Mouse (Mus musculus) mesoderm, embryonic 11.5 days (tissue): ENCODE data around the gene Col5a1.

Source experiments
- DNase-seq: peaks from one replicate; pipeline ENCODE4 v3.0.0-alpha.2; 2012; ENCODE audit warnings: low read depth, low spot score

Col5a1 gene

DNA sequence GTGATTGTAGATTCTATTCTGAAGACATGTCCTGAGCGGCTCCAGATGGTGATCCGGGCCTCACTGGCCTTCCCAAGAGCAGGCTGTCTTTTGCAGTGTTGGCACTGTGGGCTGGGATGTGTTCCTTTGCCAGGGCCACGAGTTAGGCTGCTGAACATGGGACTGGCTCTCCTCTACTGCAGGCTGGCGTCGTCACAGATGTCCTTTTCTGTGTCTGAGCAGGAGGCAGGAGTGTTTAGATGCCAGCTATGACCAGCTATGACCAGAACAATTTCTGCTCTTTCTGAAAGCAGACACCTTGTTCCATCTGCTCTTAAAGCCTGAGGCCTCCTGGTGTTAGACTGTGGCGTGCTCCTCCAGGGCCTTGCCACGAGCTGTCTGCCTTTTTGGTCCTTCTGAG is 31.9 kb downstream of the Col5a1 start:
- DNase-seq, result no peak

DNA sequence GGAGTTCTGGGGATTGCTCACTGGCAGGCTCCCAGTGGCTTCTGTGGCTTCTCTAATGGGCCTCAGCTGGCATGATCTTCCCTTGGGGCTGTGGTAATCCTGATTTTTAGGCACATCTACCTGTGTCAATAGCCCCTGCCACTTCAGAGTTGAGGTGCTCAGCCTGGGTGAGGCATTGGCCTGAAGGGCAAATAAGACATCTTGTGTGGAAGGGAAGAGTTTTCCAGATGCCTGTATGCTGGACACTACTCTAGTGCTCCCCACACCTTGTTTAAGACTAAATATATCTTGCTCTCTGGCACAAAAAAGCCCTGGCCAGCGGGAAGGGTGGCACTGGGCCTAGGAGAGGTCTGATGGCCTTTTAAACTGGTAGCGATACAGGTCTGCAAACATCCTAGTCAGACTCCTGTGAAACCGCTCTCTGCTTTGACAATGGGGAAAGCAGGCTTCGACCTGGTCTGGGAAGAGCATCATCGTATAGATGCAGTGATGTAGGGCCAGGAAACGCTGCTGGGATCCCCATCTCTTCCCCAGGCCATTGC is 33.2 kb downstream of the Col5a1 start:
- no peak for DNase-seq

GRCm38 (mm10) chr2:27922053-27922452 is 35.8 kb downstream of the Col5a1 start:
- DNase-seq, result no peak

- DNase-seq, result no peak
Measured at GRCm38 (mm10) chr2:27923718-27924117, 37.5 kb downstream of the Col5a1 start.

DNA sequence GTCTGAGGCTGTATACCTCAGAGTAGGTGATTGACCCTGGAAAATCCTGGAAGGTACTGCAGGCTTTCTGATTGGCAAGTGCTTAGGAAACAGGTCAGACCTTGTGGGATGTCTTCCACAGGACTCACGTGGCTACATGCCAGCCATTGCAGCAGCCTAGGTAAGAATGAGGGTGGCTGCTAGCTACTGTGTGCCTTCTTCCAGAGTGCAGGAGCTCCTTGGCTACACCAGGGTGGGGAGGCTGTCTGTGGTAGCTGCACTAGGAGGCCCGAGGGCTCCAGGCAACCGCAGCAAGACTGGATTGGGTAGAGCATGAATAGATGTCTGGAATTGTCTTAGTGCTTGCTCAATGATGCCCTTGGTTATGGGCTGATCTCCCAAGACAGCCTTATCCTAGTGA is 38.2 kb downstream of the Col5a1 start:
- no peak for DNase-seq

- DNase-seq, result peak; percentile 61
Measured at GRCm38 (mm10) chr2:27926478-27927165, 40.4 kb downstream of the Col5a1 start.

DNA sequence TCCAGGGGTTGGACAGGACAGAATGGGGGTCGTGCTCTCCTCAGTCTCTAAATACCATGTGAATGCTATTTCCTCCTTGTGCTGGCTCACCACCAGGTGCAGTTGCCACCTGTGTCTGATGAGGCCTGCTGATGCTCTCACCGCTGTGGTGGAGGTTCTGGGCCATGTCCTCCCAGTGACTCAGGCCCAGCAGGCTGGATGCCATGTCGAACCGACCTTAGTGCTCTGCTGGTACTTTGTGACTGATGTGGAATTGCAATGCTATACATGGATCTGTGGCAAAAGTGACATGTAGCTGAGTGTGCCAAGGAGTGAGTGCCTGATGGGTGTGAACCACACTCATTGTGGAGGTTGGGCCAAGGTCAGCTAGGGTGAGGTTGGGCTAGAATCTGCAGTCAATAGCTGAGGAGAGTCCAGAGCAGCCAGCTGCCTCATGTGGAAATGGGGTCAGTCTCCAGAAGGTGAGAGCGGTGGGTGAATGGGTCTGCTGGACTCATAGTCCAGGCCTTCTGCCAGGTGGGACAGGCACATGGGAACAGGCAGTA is 44.3 kb downstream of the Col5a1 start:
- DNase-seq, result no peak

DNA sequence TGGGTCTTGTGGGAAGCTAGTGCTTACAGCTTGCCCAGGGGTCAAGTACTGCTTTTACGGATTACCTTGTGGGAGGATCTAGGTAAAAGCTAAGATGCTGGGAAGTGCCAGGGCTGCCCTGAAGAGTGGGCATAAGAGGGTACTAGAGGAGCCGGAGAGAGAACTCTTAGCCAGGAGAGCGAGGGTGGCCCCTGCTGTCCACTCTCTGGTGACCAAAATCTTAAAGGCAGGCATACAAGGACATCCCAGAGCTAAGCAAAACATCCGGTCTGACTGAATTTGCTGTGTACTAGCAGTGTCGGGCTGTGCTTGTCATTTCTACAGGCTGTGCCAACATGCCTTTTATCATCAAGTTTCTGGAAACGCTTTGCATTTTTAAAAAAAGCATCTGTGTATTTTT is 44.9 kb downstream of the Col5a1 start:
- no peak for DNase-seq

DNA sequence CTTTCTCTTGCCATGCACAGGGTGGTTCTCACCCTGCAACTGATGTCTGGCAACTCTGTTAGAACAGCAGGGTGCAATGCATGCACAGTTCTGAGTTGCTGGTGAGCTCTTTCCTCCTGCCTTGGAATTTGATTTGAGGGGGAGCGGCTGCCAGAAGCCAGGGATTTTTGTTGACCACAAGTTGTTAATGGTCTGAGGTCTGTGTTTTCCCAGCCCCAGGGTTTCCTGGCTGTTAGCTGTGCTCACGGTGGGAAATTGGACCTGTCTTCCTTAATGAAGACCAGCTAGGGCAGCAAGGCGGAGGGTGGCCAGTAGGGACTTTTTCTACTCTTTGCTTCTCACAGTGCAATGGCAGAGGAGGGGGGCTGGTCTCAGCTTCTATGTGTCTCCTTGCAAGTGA is 45.7 kb downstream of the Col5a1 start:
- peak; percentile 35 for DNase-seq

DNA sequence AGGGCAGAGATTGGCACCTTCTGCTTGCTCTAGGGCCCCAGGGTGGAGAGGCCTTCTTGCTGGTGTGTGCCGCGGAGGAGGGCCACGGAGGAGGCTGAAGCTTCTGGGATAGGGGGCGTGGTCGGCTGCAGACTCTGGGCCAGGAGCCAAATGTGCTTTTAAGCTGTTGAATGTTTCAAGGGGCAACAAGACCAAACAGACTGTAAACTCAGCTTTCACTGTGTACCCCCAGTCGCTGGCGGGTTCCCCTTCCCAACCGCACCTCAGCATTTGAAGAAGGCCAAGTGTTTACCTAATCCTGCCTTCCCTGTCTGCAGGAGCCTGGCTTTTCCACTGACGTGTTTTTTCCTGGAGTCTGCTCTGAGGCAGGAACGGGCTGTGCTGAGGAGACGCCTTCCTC is 48.0 kb downstream of the Col5a1 start:
- no peak for DNase-seq

GRCm38 (mm10) chr2:27934831-27935230 is 48.6 kb downstream of the Col5a1 start:
- no peak for DNase-seq

- DNase-seq, result no peak
Measured at GRCm38 (mm10) chr2:27935441-27935840, 49.2 kb downstream of the Col5a1 start.

DNA sequence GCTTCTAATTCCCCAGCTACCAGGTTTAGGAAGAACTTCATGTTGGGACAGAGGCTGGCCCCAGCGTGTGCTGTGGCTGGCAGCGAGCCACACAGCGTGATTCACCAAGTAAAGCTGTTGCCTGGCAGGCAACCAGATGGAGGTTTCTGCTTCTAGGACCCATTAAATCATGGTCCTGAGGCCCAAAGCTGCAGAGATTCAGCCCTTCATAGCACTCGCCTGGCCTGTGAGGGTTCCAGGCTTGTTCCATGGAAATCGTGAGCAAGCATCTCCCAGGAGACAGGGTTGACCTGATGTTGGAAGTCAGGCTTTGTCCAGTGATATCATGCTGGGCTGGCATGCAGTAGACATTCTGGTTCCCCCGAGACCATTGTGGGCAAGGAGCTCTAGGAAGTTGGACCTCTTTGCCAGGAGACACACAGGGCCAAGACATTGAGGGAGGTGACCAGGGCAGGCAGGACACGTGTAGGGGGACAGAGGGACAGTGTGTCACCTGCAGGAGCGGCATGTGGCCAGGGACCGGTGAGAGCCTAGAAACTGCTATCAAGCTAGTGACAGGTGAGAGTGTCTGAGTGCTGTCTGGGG is 50.5 kb downstream of the Col5a1 start:
- DNase-seq, result no peak

- DNase-seq, result no peak
Measured at GRCm38 (mm10) chr2:27939433-27939832, 53.2 kb downstream of the Col5a1 start.

GRCm38 (mm10) chr2:27940144-27940543 is 53.9 kb downstream of the Col5a1 start:
- DNase-seq, result no peak

DNA sequence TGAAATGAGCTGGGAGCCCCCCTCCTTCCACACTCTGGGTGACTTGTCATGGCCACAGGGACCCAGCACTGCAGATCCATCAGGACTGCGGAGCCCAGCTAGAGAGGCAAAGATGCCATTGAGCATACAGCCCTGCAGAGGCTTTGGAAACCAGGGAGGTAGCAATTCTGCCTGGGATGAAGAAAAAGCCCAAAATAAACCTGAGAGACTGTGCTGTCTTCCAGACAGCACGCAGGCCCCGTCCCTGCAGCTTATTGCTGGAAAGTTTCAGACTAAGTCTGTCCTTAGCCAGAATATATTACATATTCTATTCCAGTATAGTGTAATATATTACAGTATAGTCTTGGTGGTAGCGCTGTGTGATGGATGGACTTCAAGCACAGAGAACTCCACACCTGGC is 61.0 kb downstream of the Col5a1 start:
- no peak for DNase-seq

DNA sequence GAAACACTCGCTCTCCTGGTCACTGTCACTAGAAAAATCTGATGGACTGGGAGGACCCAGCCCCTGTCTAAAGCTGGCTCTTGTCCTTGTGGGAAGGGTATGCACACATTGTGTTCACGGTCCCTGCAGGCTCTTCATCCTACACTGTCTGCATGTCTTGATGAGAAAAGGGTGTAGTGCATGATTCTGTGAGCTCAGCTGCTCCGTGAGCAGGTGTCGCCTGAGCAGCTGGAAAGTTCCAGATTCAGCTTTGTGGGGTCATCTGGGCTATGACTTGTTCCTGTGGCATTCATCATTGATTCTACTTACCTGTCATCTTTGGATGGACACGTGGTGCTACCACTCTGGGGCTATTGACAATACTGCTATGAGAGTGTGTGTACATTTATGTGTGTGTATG is 61.7 kb downstream of the Col5a1 start:
- no peak for DNase-seq

GRCm38 (mm10) chr2:27953866-27954265 is 67.6 kb downstream of the Col5a1 start:
- DNase-seq, result no peak

- peak; percentile 31 for DNase-seq
Measured at GRCm38 (mm10) chr2:27954924-27955323, 68.7 kb downstream of the Col5a1 start.

DNA sequence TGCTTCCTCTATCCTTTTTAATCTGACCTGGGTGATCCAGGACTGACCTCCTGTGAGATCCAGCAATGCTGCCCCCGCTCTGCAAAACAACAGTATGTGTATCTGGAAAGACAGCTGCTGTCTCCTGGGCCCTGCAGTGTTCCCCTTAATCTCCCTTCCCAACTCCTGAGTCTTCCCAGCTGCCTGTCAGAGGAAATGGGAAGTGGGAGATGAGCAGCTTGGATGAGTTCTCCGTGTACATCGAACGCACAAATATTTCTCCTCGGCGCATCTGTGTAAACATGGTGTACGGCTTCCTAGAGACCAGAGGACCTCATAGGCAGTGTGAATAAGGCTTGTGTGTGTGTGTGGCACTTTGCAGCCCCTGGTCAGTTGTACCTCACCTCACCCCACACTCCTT is 70.5 kb downstream of the Col5a1 start:
- DNase-seq, result no peak

DNA sequence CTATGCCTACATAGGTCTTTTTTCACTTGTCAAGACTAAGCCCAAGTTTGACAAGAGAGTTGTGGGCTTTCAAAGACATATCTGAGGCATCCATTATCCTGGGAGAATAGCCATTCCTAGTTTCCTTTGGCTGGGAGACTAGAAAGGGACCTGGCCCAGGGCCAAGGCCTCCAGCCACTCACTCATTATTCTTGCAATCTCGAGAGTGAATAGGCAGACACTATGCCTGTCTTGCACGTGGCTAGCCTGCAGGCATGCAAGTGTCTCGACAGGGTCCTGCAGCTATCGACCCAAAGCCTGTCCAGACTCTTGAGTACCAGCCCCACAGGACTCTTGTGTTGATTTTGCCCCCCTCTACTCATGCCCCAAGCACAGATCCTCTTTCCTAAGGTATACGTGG is 71.0 kb downstream of the Col5a1 start:
- no peak for DNase-seq

DNA sequence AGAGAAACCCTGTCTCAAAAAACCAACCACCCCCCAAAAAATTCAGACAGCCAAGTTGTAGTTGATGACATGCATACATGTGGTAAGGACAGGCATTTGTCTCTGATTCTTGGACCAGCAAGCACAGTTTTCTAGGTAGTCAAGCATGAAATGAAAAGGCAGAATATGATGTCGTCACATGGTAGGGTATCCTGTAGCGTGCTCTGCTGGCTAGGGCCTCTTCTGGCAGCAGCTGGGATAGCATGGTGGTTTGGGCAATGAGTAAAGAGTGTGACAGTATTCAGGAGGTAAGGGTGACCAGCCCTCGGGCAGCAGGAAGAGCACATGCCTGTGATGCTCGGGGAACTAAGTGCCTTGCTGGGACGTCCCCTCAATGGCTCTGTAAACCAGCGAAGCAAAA is 73.0 kb downstream of the Col5a1 start:
- no peak for DNase-seq

DNA sequence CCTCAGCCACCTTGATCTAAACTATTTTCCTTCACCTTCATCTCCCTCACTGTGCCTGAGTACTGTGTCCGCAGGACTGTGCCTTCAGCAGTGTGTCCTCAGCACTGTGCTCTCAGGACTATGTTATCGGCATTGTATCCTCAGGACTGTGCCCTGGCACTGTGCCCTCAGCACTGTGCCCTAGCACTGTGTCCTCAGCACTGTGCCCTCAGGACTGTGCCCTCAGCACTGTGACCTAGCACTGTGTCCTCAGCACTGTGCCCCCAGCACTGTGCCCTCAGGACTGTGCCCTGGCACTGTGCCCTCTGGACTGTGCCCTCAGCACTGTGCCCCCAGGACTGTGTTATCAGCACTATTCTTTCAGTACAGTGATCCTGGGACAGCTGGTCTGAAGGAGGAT is 75.0 kb downstream of the Col5a1 start:
- DNase-seq, result no peak
